Mouse (Mus musculus): Measurements from ENCODE around the gene Olfr145. TPM values are rescaled to one million over a fixed set of nuclear protein-coding genes. Genes with fewer than 3 reads are reported as not detected.

Olfr145 gene
- polyA plus RNA-seq (2012; ENCODE audit: insufficient read depth, insufficient read length, missing spikeins): 0.16 TPM in 1 of 2 replicates, not detected in the other

DNA sequence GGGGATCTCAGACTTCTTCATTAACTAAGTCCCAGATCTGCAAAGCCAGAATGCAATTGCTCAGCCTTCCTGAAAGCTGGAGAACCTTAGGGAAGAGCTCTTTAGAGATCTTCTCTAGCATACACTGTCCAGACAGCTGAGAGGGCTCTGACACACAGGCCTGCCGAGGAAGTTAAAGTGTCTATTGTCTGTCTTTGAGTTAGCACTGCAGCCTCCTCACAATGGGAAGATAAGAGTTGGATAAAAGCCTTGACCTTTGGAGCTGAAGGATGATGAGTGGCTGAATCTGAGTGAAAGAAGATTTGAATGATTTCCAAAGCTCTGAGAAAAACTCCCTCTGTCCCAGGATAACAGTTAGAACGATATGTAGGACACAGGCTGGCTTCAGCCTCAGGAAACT is at the start of gene Olfr145:
Olfr145 (plus strand) TSS at position 64 of the 400 bp plus-strand sequence.
- TF ChIP-seq POLR2A (IDR thresholded peaks at IDR 0.05; ENCODE audit: borderline replicate concordance, low read depth, low read length): no peak
- no peak for TF ChIP-seq CTCF (IDR thresholded peaks at IDR 0.05; ENCODE audit: low read depth, low read length)
- Histone ChIP-seq H3K4me1 (ENCODE audit: control insufficient read depth, insufficient read depth, low read length) (no peaks in the 10 kb centered on the region), H3K4me3 (ENCODE audit: insufficient read depth, low read length) (no peak within 1 kb of the TSS), H3K27ac (ENCODE audit: insufficient read depth, low read depth, low read length) (no peak within 1 kb of the TSS)

DNA sequence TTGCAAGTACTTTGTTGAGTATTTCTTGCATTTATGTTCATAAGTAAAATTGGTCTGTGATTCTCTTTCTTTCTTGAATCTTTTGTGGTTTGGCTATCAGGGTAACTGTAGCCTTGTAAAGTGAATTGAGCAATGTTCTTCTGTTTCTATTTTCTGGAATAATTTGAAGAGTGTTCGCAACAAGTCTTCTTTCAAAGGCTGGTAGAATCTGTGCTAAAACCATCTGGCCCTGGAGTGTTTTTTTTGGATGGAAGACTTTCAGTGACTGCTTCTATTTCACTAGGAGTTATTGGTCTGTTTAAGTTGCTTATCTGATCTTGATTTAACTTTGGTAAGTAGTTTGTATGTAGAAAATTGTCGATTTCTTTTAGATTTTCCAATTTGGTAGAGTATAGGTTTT is 47.3 kb upstream of the Olfr145 start:
- no peak for TF ChIP-seq CTCF (IDR thresholded peaks at IDR 0.05; ENCODE audit: low read depth, low read length)
- no peak for TF ChIP-seq POLR2A (IDR thresholded peaks at IDR 0.05; ENCODE audit: borderline replicate concordance, low read depth, low read length)
- H3K4me3 ChIP-seq (ENCODE audit: insufficient read depth, low read length): no peak overlapping the region
- H3K27ac ChIP-seq (ENCODE audit: insufficient read depth, low read depth, low read length): no peak overlapping the region
- H3K4me1 ChIP-seq (ENCODE audit: control insufficient read depth, insufficient read depth, low read length): no peaks in the 10 kb centered on the region

DNA sequence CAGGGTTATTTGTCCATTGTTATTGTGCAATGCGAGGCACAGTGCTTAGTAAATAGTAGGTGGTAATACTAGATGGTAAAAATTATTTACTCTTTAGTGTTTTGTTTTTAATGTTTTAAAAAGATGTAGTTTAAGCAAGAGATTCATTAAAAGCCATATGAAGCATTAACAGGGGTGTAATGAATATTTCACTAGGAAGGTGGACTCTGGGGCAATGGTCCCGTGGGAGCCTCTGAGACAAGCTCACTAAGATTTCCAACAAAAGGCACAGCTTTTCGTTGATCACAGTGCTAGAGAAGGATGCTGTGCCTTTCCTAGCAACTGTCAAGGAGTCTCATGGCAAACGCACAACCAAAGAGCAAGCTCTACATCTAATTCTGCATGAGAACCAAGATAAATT is 42.6 kb upstream of the Olfr145 start, which contains the start of gene Olfr877:
Olfr877 (plus strand) TSS at position 301 of the 400 bp plus-strand sequence.
- Histone ChIP-seq H3K4me1 (ENCODE audit: control insufficient read depth, insufficient read depth, low read length) (no peaks in the 10 kb centered on the region), H3K27ac (ENCODE audit: insufficient read depth, low read depth, low read length) (no peak within 1 kb of the TSS), H3K4me3 (ENCODE audit: insufficient read depth, low read length) (no peak within 1 kb of the TSS)
- TF ChIP-seq CTCF (IDR thresholded peaks at IDR 0.05; ENCODE audit: low read depth, low read length) (no peak), POLR2A (IDR thresholded peaks at IDR 0.05; ENCODE audit: borderline replicate concordance, low read depth, low read length) (no peak)

DNA sequence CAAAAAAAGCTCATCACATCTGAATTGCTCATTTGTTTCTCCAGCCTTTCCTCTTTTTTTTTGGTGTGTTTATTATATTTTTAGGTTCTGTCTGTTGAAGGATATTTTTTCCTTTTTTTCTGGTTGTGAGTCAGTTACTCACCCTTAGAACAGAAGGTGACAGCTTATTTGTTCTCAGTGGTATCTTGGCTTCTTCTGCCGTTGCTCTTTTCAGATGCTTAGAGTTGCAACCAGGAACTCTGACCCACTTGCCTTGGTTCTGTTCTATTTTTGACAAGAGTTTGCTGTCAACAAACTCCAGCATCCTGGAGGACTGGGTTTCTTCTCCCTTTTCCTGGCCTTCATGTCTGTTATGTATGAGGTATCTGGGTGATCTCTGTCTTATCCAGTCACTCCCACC is 33.2 kb upstream of the Olfr145 start:
- H3K27ac ChIP-seq (ENCODE audit: insufficient read depth, low read depth, low read length): no peak overlapping the region
- no peaks in the 10 kb centered on the region for H3K4me1 ChIP-seq (ENCODE audit: control insufficient read depth, insufficient read depth, low read length)
- H3K4me3 ChIP-seq (ENCODE audit: insufficient read depth, low read length): no peak overlapping the region
- TF ChIP-seq CTCF (IDR thresholded peaks at IDR 0.05; ENCODE audit: low read depth, low read length): no peak
- no peak for TF ChIP-seq POLR2A (IDR thresholded peaks at IDR 0.05; ENCODE audit: borderline replicate concordance, low read depth, low read length)

DNA sequence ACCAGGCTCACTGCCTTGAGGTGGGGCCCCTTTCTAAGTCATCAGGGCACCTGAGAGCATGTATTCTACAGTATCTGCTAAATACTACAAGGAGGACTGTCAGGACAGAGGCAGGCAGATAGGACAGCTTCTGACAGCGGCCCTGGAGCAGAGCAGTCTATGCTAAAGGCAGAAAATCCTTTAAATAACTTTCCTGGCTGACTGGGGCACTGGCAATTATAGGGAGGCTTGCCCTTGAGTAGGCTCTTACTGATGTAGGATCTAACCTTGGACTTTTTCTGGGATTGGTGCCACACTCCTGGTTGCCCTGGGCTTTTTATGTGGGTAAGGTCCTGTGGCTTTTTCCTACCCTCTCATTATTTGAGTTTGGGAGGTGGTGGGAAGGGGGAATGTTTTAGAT is 26.3 kb upstream of the Olfr145 start:
- TF ChIP-seq CTCF (IDR thresholded peaks at IDR 0.05; ENCODE audit: low read depth, low read length) (no peak), POLR2A (IDR thresholded peaks at IDR 0.05; ENCODE audit: borderline replicate concordance, low read depth, low read length) (no peak)
- Histone ChIP-seq H3K27ac (ENCODE audit: insufficient read depth, low read depth, low read length) (no peak overlapping the region), H3K4me3 (ENCODE audit: insufficient read depth, low read length) (no peak overlapping the region), H3K4me1 (ENCODE audit: control insufficient read depth, insufficient read depth, low read length) (no peaks in the 10 kb centered on the region)

DNA sequence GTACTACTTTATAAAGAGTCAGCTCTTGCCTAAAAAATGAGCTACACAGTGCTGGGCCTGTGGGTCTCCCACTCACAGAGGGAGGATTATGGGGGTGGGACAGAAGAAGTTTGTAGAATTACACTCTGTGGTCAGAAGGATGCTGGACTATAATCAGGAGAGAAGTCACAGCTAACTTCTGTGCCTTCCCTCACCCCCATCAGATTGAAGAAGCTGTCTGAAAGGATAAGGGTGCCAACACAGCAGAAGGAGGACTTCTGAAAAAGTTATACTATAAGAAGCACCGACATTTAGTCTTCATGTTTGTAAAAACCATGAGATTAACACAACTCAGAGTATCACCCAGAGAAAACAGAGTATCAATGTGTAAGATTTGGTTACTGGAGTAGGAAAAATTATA is 25.4 kb upstream of the Olfr145 start:
- TF ChIP-seq POLR2A (IDR thresholded peaks at IDR 0.05; ENCODE audit: borderline replicate concordance, low read depth, low read length) (no peak), CTCF (IDR thresholded peaks at IDR 0.05; ENCODE audit: low read depth, low read length) (no peak)
- Histone ChIP-seq H3K4me3 (ENCODE audit: insufficient read depth, low read length) (no peak overlapping the region), H3K27ac (ENCODE audit: insufficient read depth, low read depth, low read length) (no peak overlapping the region), H3K4me1 (ENCODE audit: control insufficient read depth, insufficient read depth, low read length) (no peaks in the 10 kb centered on the region)

DNA sequence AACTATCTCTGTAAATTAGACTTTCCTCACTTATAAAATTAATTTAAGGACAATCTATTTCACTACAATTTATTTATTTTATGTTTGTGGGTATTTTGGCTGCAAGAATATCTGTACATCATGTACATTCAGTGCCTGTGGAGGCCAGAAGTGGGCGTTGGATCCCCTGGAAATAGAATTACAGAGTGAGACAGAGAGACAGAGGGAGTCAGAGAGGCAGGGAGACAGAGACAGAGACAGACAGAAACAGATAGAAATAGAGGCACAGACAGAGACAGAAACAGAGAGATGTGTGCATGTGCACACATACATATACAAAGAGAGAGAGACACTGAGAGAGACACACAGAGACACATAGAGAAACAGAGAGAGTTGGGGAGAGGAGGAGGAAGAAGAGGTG is 25.0 kb upstream of the Olfr145 start:
- no peak overlapping the region for H3K4me3 ChIP-seq (ENCODE audit: insufficient read depth, low read length)
- H3K27ac ChIP-seq (ENCODE audit: insufficient read depth, low read depth, low read length): no peak overlapping the region
- no peaks in the 10 kb centered on the region for H3K4me1 ChIP-seq (ENCODE audit: control insufficient read depth, insufficient read depth, low read length)
- TF ChIP-seq CTCF (IDR thresholded peaks at IDR 0.05; ENCODE audit: low read depth, low read length) (no peak), POLR2A (IDR thresholded peaks at IDR 0.05; ENCODE audit: borderline replicate concordance, low read depth, low read length) (no peak)

DNA sequence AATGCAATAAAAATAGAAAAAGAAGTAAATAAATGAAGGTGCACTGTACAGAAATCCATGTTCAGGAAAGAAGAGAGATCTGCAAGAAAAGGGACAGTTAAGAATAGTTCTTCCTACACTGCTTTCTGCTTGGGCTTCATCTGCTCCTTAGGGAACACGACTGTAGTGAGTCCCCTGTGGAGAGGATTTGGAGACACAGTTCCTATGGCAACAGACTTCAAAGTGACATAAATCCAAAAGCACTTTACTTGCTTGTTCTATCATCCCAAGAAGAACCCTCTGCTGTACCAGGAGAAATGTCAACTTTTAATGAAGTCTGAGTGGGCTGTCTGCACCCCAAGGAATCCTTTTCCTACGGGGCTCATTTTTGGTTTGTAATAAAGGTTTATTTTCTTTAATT is 5.6 kb upstream of the Olfr145 start:
- TF ChIP-seq CTCF (IDR thresholded peaks at IDR 0.05; ENCODE audit: low read depth, low read length) (no peak), POLR2A (IDR thresholded peaks at IDR 0.05; ENCODE audit: borderline replicate concordance, low read depth, low read length) (no peak)
- no peak overlapping the region for H3K4me3 ChIP-seq (ENCODE audit: insufficient read depth, low read length)
- H3K4me1 ChIP-seq (ENCODE audit: control insufficient read depth, insufficient read depth, low read length): no peaks in the 10 kb centered on the region
- H3K27ac ChIP-seq (ENCODE audit: insufficient read depth, low read depth, low read length): no peak overlapping the region

DNA sequence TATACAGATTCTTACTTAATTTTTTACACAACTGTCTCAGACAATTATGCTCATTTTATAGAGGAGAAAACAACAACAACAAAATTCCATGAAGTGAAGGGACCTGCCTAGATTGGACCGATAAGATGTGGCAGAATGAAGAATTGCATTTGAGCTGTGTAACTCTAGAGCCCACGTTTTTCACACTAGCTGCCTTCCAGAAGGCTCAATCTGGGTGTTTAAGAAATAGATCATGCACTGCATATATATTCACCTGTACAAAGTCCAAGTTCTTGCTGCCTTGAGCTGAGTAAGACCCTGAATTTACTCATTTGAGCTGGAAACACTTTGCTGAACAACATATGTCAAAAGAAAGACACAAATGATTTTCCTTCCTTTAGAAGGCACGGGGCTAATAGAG is 9.0 kb downstream of the Olfr145 start:
- Histone ChIP-seq H3K27ac (ENCODE audit: insufficient read depth, low read depth, low read length) (no peak overlapping the region), H3K4me3 (ENCODE audit: insufficient read depth, low read length) (no peak overlapping the region), H3K4me1 (ENCODE audit: control insufficient read depth, insufficient read depth, low read length) (no peaks in the 10 kb centered on the region)
- TF ChIP-seq POLR2A (IDR thresholded peaks at IDR 0.05; ENCODE audit: borderline replicate concordance, low read depth, low read length) (no peak), CTCF (IDR thresholded peaks at IDR 0.05; ENCODE audit: low read depth, low read length) (no peak)

DNA sequence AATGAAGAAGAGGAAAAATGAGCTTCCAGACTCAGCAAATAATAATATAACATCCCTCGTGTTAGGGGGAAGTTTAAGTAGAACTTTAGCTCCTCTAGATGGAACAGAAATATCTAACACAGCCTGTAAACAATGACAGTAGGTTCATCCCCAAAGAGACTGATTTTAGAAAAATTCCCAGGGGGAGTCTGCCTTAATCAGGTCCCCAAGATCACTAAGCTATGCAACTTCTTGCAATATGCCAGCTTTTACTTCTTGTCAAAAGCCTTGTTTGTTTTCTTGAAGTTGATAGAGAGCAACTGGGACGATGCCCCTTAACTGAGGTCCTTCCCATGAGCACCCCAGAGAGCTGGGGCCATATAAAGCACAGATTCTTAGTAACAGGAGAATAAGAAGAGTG is 21.0 kb downstream of the Olfr145 start, which contains the start of gene Olfr878:
Olfr878 (plus strand) TSS at position 301 of the 400 bp plus-strand sequence.
- no peak within 1 kb of the TSS for H3K4me3 ChIP-seq (ENCODE audit: insufficient read depth, low read length)
- no peak within 1 kb of the TSS for H3K27ac ChIP-seq (ENCODE audit: insufficient read depth, low read depth, low read length)
- no peak for TF ChIP-seq POLR2A (IDR thresholded peaks at IDR 0.05; ENCODE audit: borderline replicate concordance, low read depth, low read length)
- no peak for TF ChIP-seq CTCF (IDR thresholded peaks at IDR 0.05; ENCODE audit: low read depth, low read length)
- H3K4me1 ChIP-seq (ENCODE audit: control insufficient read depth, insufficient read depth, low read length): no peaks in the 10 kb centered on the region

DNA sequence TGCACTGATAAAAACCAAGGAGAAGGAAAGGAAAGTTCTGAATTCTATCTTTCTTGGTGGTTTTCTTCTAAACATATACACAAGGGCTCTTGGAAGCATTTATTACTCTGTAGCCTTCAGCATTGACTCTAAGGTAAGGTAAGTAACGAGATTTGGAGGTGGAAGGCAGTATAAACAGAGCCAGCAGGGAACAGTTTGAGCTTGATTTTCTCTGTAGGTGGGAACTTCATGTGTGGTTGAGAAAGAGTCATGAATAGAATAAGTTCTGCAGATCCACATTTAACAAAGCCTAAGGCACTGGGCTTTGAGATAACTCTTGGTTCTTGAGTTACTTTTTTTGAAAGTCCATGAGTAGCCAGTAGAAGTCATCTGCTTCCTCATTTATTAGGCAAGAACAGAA is 21.5 kb downstream of the Olfr145 start:
- Histone ChIP-seq H3K4me1 (ENCODE audit: control insufficient read depth, insufficient read depth, low read length) (no peaks in the 10 kb centered on the region), H3K27ac (ENCODE audit: insufficient read depth, low read depth, low read length) (no peak overlapping the region), H3K4me3 (ENCODE audit: insufficient read depth, low read length) (no peak overlapping the region)
- no peak for TF ChIP-seq POLR2A (IDR thresholded peaks at IDR 0.05; ENCODE audit: borderline replicate concordance, low read depth, low read length)
- TF ChIP-seq CTCF (IDR thresholded peaks at IDR 0.05; ENCODE audit: low read depth, low read length): no peak

All from bone marrow macrophage, adult 2 months (primary cell).